Mouse (Mus musculus) lung, postnatal 25 days (tissue): ENCODE measurements around the gene Hoga1.

Experiments
- DNase-seq: peaks from one replicate; pipeline ENCODE4 v3.0.0; 2022; ENCODE audit warnings: low spot score

Gene Hoga1

GRCm38 (mm10) chr19:42045269-42046102 is at the start of gene Hoga1:
TSS of gene Hoga1 (plus strand) at chr19:42045610.
- peak; percentile 91 for DNase-seq

GRCm38 (mm10) chr19:41997090-41997489 is 48.3 kb upstream of the Hoga1 start:
- no peak for DNase-seq

GRCm38 (mm10) chr19:41998770-41999548 is 46.5 kb upstream of the Hoga1 start:
- DNase-seq: no peak

- DNase-seq: no peak
These were observed 45.6 kb upstream of the Hoga1 start for GRCm38 (mm10) chr19:41999688-42000283.

- DNase-seq: no peak
These were observed 44.9 kb upstream of the Hoga1 start for GRCm38 (mm10) chr19:42000446-42000958.

GRCm38 (mm10) chr19:42001253-42001980 is 44.0 kb upstream of the Hoga1 start:
- peak; percentile 55 for DNase-seq

GRCm38 (mm10) chr19:42004258-42004657 is 41.2 kb upstream of the Hoga1 start:
- DNase-seq: no peak

GRCm38 (mm10) chr19:42005616-42006015 is 39.8 kb upstream of the Hoga1 start:
- peak; percentile 32 for DNase-seq

GRCm38 (mm10) chr19:42006568-42006967 is 38.8 kb upstream of the Hoga1 start:
- no peak for DNase-seq

- DNase-seq: no peak
These were observed 36.8 kb upstream of the Hoga1 start for GRCm38 (mm10) chr19:42008586-42008985.

GRCm38 (mm10) chr19:42009067-42009466 is 36.3 kb upstream of the Hoga1 start:
- no peak for DNase-seq

GRCm38 (mm10) chr19:42010436-42010835 is 35.0 kb upstream of the Hoga1 start:
- no peak for DNase-seq

- no peak for DNase-seq
These were observed 34.3 kb upstream of the Hoga1 start for GRCm38 (mm10) chr19:42011123-42011522.

- DNase-seq: no peak
These were observed 31.1 kb upstream of the Hoga1 start for GRCm38 (mm10) chr19:42014231-42014825.

GRCm38 (mm10) chr19:42015001-42015400 is 30.4 kb upstream of the Hoga1 start:
- no peak for DNase-seq

- no peak for DNase-seq
These were observed 29.2 kb upstream of the Hoga1 start for GRCm38 (mm10) chr19:42016251-42016650.

GRCm38 (mm10) chr19:42016840-42017239 is 28.6 kb upstream of the Hoga1 start:
- no peak for DNase-seq

- DNase-seq: peak; percentile 69
These were observed 27.8 kb upstream of the Hoga1 start for GRCm38 (mm10) chr19:42017399-42018247.

- DNase-seq: no peak
These were observed 26.3 kb upstream of the Hoga1 start for GRCm38 (mm10) chr19:42019011-42019522.
